Mouse (Mus musculus) fat pad, adult 2 months (tissue): ENCODE results near the gene Spag5.
A peak's percentile ranks its signal among the peaks of the same experiment; 100 is the strongest.

Source experiments
- DNase-seq: peaks from one replicate; pipeline ENCODE4 v3.0.0-alpha.2; 2011; ENCODE audit warnings: low read depth, low spot score; ENCODE audit errors: extremely low read depth

The Spag5 gene

GRCm38 (mm10) chr11:78349441-78350358, 48.4 kb downstream of the Spag5 start:
- DNase-seq = no peak

GRCm38 (mm10) chr11:78353081-78353480, 51.8 kb downstream of the Spag5 start:
- DNase-seq = no peak

- no peak for DNase-seq
Measured at GRCm38 (mm10) chr11:78354905-78355304, 53.6 kb downstream of the Spag5 start.

- DNase-seq = no peak
Measured at GRCm38 (mm10) chr11:78355471-78356238, 54.3 kb downstream of the Spag5 start.

GRCm38 (mm10) chr11:78358330-78359007, 57.1 kb downstream of the Spag5 start:
- DNase-seq = no peak

GRCm38 (mm10) chr11:78360125-78360788, 58.9 kb downstream of the Spag5 start:
- no peak for DNase-seq

GRCm38 (mm10) chr11:78360789-78361131, 59.4 kb downstream of the Spag5 start:
- no peak for DNase-seq

GRCm38 (mm10) chr11:78363309-78364007, 62.1 kb downstream of the Spag5 start:
- DNase-seq = no peak

GRCm38 (mm10) chr11:78364103-78364502, 62.8 kb downstream of the Spag5 start:
- peak; percentile 65 for DNase-seq

GRCm38 (mm10) chr11:78367456-78368225, 66.3 kb downstream of the Spag5 start:
- no peak for DNase-seq

GRCm38 (mm10) chr11:78370389-78370788, 69.1 kb downstream of the Spag5 start:
- DNase-seq = no peak

- no peak for DNase-seq
Measured at GRCm38 (mm10) chr11:78371711-78372110, 70.4 kb downstream of the Spag5 start.
